Mouse (Mus musculus) heart, embryonic 16.5 days (tissue): Measurements from ENCODE around the gene Gpc6. TPM values are rescaled to one million over a fixed set of nuclear protein-coding genes. Genes with fewer than 3 reads are reported as not detected.
"Not testable (repeated sequence)": the region's sequence is repeated elsewhere in the genome, so short reads cannot be mapped to it uniquely, and the experiment has no call there.

ENCODE experiments used
- ATAC-seq: fragments of 200-750 bp; cut with Nextera tagmentation; replicated peaks from 2 replicates; pipeline ENCODE4 v1.8.0; 2017; ENCODE audit warnings: moderate number of reproducible peaks; ENCODE audit not compliant: insufficient read depth, low FRiP score; ENCODE audit errors: extremely low read depth
- H3K27ac ChIP-seq: fragments of 300-500 bp; sonication (generic); 2 replicates; pipeline ENCODE4 v1.5.1; 2014; ENCODE audit warnings: mild to moderate bottlenecking, low read length, control low read depth, moderate library complexity
- H3K27me3 ChIP-seq: fragments of 300-500 bp; sonication (generic); 2 replicates; pipeline ENCODE4 v1.6.1; 2014; ENCODE audit warnings: low read length, mixed read lengths; ENCODE audit not compliant: control insufficient read depth, insufficient read depth
- H3K36me3 ChIP-seq: fragments of 300-500 bp; sonication (generic); 2 replicates; pipeline ENCODE4 v1.6.1; 2014; ENCODE audit not compliant: control insufficient read depth, insufficient read depth
- H3K4me1 ChIP-seq: fragments of 300-500 bp; sonication (generic); 2 replicates; pipeline ENCODE4 v1.6.1; 2014; ENCODE audit warnings: low read length, mixed read lengths; ENCODE audit not compliant: control insufficient read depth, insufficient read depth
- H3K4me2 ChIP-seq: fragments of 300-500 bp; sonication (generic); 2 replicates; pipeline ENCODE4 v1.6.1; 2014; ENCODE audit warnings: low read depth, mild to moderate bottlenecking, control low read depth, low read length
- H3K4me3 ChIP-seq: fragments of 300-500 bp; sonication (generic); 2 replicates; pipeline ENCODE4 v1.5.1; 2014; ENCODE audit warnings: mild to moderate bottlenecking, control low read depth, low read length
- H3K9ac ChIP-seq: fragments of 300-500 bp; sonication (generic); 2 replicates; pipeline ENCODE4 v1.6.1; 2014; ENCODE audit warnings: low read length, control low read depth
- H3K9me3 ChIP-seq: fragments of 300-500 bp; sonication (generic); replicated peaks from 2 replicates; pipeline ENCODE4 v1.6.1; 2016; ENCODE audit warnings: low read length; ENCODE audit not compliant: control insufficient read depth
- WGBS: fragments of 180-500 bp; shearing (Covaris S2); extraction: QIAGEN DNeasy Blood & Tissue Kit; methylation state at CpG from one replicate; pipeline ENCODE4 v1.1.7; 2014; 5-methylcytosine and 5-hydroxymethylcytosine counted together
- polyA plus RNA-seq: library from polyadenylated mRNA; unstranded; fragments of >200 nt; fragmentation: Nextera tagmentation; extraction: Ambion mirVana; gene quantifications from 2 replicates; pipeline ENCODE4 v1.2.1, GENCODE M21; 2015

Gene Gpc6
- polyA plus RNA-seq, 1 experiment from 2014 or later = 15.8 TPM

- no peak overlapping the region for H3K4me3 ChIP-seq
- H3K4me2 ChIP-seq = no peak overlapping the region
- no peaks in the 10 kb centered on the region for H3K27me3 ChIP-seq
- no peaks in the 10 kb centered on the region for H3K4me1 ChIP-seq
- no peak overlapping the region for H3K27ac ChIP-seq
- H3K9ac ChIP-seq = no peak overlapping the region
- no peaks in the 10 kb centered on the region for H3K9me3 ChIP-seq
- no peaks in the 10 kb centered on the region for H3K36me3 ChIP-seq
- ATAC-seq = no peak
- 94% methylated on average over 13 of the region's 13 CpGs for WGBS
Observed at GRCm38 (mm10) chr14:117435739-117436138, 510.6 kb downstream of the Gpc6 start.

GRCm38 (mm10) chr14:117446675-117447231 is 521.6 kb downstream of the Gpc6 start:
- H3K9me3 ChIP-seq, H3K9ac ChIP-seq, H3K36me3 ChIP-seq, H3K27ac ChIP-seq, H3K4me2 ChIP-seq, H3K27me3 ChIP-seq, H3K4me3 ChIP-seq, H3K4me1 ChIP-seq, ATAC-seq: not testable (repeated sequence)
- WGBS = 94% methylated on average over 2 of the region's 2 CpGs

- no peak overlapping the region for H3K27ac ChIP-seq
- WGBS = 50% methylated on average over 3 of the region's 3 CpGs
- no peak overlapping the region for H3K4me2 ChIP-seq
- H3K4me1 ChIP-seq = no peaks in the 10 kb centered on the region
- H3K9ac ChIP-seq = no peak overlapping the region
- H3K27me3 ChIP-seq = no peaks in the 10 kb centered on the region
- H3K36me3 ChIP-seq = no peaks in the 10 kb centered on the region
- ATAC-seq = no peak
- no peaks in the 10 kb centered on the region for H3K9me3 ChIP-seq
- no peak overlapping the region for H3K4me3 ChIP-seq
Observed at GRCm38 (mm10) chr14:117451391-117451991, 526.4 kb downstream of the Gpc6 start.

GRCm38 (mm10) chr14:117452150-117452549 is 527.0 kb downstream of the Gpc6 start:
- Histone ChIP-seq H3K36me3 (no peaks in the 10 kb centered on the region), H3K4me3 (no peak overlapping the region), H3K27me3 (no peaks in the 10 kb centered on the region), H3K4me2 (no peak overlapping the region), H3K27ac (no peak overlapping the region), H3K4me1 (no peaks in the 10 kb centered on the region), H3K9me3 (no peaks in the 10 kb centered on the region), H3K9ac (no peak overlapping the region)
- ATAC-seq = no peak
- WGBS = 82% methylated on average over 7 of the region's 7 CpGs

GRCm38 (mm10) chr14:117473378-117473777 is 548.3 kb downstream of the Gpc6 start:
- Histone ChIP-seq H3K27ac (no peak overlapping the region), H3K4me2 (no peak overlapping the region), H3K27me3 (no peaks in the 10 kb centered on the region), H3K9ac (no peak overlapping the region), H3K4me3 (no peak overlapping the region), H3K36me3 (no peaks in the 10 kb centered on the region), H3K4me1 (no peaks in the 10 kb centered on the region), H3K9me3 (no peaks in the 10 kb centered on the region)
- no peak for ATAC-seq
- whole genome bisulfite sequencing = 73% methylated on average over 2 of the region's 2 CpGs

- WGBS = 32% methylated on average over 3 of the region's 3 CpGs
- no peak overlapping the region for H3K27ac ChIP-seq
- no peaks in the 10 kb centered on the region for H3K36me3 ChIP-seq
- no peak overlapping the region for H3K4me3 ChIP-seq
- no peaks in the 10 kb centered on the region for H3K4me1 ChIP-seq
- no peaks in the 10 kb centered on the region for H3K27me3 ChIP-seq
- H3K9ac ChIP-seq = no peak overlapping the region
- peak; percentile 28; the same call in 1 of the 2 replicates for ATAC-seq
- H3K9me3 ChIP-seq = no peaks in the 10 kb centered on the region
- H3K4me2 ChIP-seq = no peak overlapping the region
Observed at GRCm38 (mm10) chr14:117478879-117479278, 553.8 kb downstream of the Gpc6 start.

- H3K9ac ChIP-seq = no peak overlapping the region
- no peaks in the 10 kb centered on the region for H3K9me3 ChIP-seq
- H3K27me3 ChIP-seq = no peaks in the 10 kb centered on the region
- no peak overlapping the region for H3K4me3 ChIP-seq
- no peak overlapping the region for H3K27ac ChIP-seq
- H3K4me2 ChIP-seq = no peak overlapping the region
- ATAC-seq = no peak
- no peaks in the 10 kb centered on the region for H3K4me1 ChIP-seq
- 33% methylated on average over 4 of the region's 4 CpGs for WGBS
- no peaks in the 10 kb centered on the region for H3K36me3 ChIP-seq
Observed at GRCm38 (mm10) chr14:117487161-117487754, 562.1 kb downstream of the Gpc6 start.

GRCm38 (mm10) chr14:117490469-117490868 is 565.4 kb downstream of the Gpc6 start:
- Histone ChIP-seq H3K4me2 (no peak overlapping the region), H3K9ac (no peak overlapping the region), H3K27me3 (no peaks in the 10 kb centered on the region), H3K27ac (no peak overlapping the region), H3K9me3 (no peaks in the 10 kb centered on the region), H3K36me3 (no peaks in the 10 kb centered on the region), H3K4me3 (no peak overlapping the region), H3K4me1 (no peaks in the 10 kb centered on the region)
- ATAC-seq = no peak
- WGBS = 70% methylated on average over 5 of the region's 5 CpGs

- ATAC-seq = no peak
- Histone ChIP-seq H3K27ac (no peak overlapping the region), H3K4me2 (no peak overlapping the region), H3K9ac (no peak overlapping the region), H3K36me3 (no peaks in the 10 kb centered on the region), H3K4me1 (no peaks in the 10 kb centered on the region), H3K9me3 (no peaks in the 10 kb centered on the region), H3K4me3 (no peak overlapping the region), H3K27me3 (no peaks in the 10 kb centered on the region)
- WGBS = 68% methylated on average over 3 of the region's 3 CpGs
Observed at GRCm38 (mm10) chr14:117495118-117495517, 570.0 kb downstream of the Gpc6 start.
